Mouse (Mus musculus): ENCODE measurements at regions not wholly inside any gene's neighbourhood (a gene's known extent, or its start where the extent isn't known, plus 50 kb on each side); places are given as distances from the start of the nearest gene placed in this dataset.

GRCm38 (mm10) chr4:87501791-87502190 is 271.5 kb upstream of the Slc24a2 start:
- no peak overlapping the region for H3K4me2 ChIP-seq
- no peak overlapping the region for H3K4me3 ChIP-seq
- 0 out of 2 replicates have a peak, but pooled peaks cover 2% of the 10 kb centered on the region for H3K4me1 ChIP-seq
- no peak overlapping the region for H3K9ac ChIP-seq
- 83% methylated on average over 4 of the region's 4 CpGs for WGBS
- no peak overlapping the region for H3K27ac ChIP-seq
- no peaks in the 10 kb centered on the region for H3K36me3 ChIP-seq
- no peaks in the 10 kb centered on the region for H3K9me3 ChIP-seq
- H3K27me3 ChIP-seq = peaks cover 4% of the 10 kb centered on the region; the same call in 1 of the 2 replicates
- no peak for ATAC-seq (ENCODE audit: insufficient number of reproducible peaks, insufficient read depth, low FRiP score, low TSS enrichment, low read depth)

GRCm38 (mm10) chr4:87500441-87500840 is 270.2 kb upstream of the Slc24a2 start:
- ATAC-seq (ENCODE audit: insufficient number of reproducible peaks, insufficient read depth, low FRiP score, low TSS enrichment, low read depth) = no peak
- Histone ChIP-seq H3K36me3 (no peaks in the 10 kb centered on the region), H3K4me3 (no peak overlapping the region), H3K9ac (no peak overlapping the region), H3K9me3 (no peaks in the 10 kb centered on the region), H3K27me3 (peaks cover 4% of the 10 kb centered on the region; the same call in 1 of the 2 replicates), H3K27ac (no peak overlapping the region), H3K4me2 (no peak overlapping the region), H3K4me1 (0 out of 2 replicates have a peak, but pooled peaks cover 2% of the 10 kb centered on the region)
- 63% methylated on average over 2 of the region's 2 CpGs for WGBS

- no peaks in the 10 kb centered on the region for H3K36me3 ChIP-seq
- H3K9ac ChIP-seq = no peak overlapping the region
- no peak overlapping the region for H3K4me2 ChIP-seq
- H3K27ac ChIP-seq = no peak overlapping the region
- no peaks in the 10 kb centered on the region for H3K27me3 ChIP-seq
- no peak for ATAC-seq (ENCODE audit: insufficient number of reproducible peaks, insufficient read depth, low FRiP score, low TSS enrichment, low read depth)
- peaks cover 9% of the 10 kb centered on the region; the same call in 1 of the 2 replicates for H3K9me3 ChIP-seq
- H3K4me1 ChIP-seq = no peaks in the 10 kb centered on the region
- no peak overlapping the region for H3K4me3 ChIP-seq
- WGBS = 81% methylated on average over 3 of the region's 3 CpGs
These were observed 257.5 kb upstream of the Slc24a2 start for GRCm38 (mm10) chr4:87487798-87488197.

- no peak overlapping the region for H3K27ac ChIP-seq
- WGBS = 85% methylated on average over 1 of the region's 1 CpGs
- no peaks in the 10 kb centered on the region for H3K27me3 ChIP-seq
- no peak overlapping the region for H3K4me3 ChIP-seq
- ATAC-seq (ENCODE audit: insufficient number of reproducible peaks, insufficient read depth, low FRiP score, low TSS enrichment, low read depth) = no peak
- no peak overlapping the region for H3K4me2 ChIP-seq
- H3K36me3 ChIP-seq = no peaks in the 10 kb centered on the region
- no peak overlapping the region for H3K9ac ChIP-seq
- no peaks in the 10 kb centered on the region for H3K9me3 ChIP-seq
- peaks cover 16% of the 10 kb centered on the region for H3K4me1 ChIP-seq
These were observed 245.3 kb upstream of the Slc24a2 start for GRCm38 (mm10) chr4:87475537-87475936.

- ATAC-seq (ENCODE audit: insufficient number of reproducible peaks, insufficient read depth, low FRiP score, low TSS enrichment, low read depth) = no peak
- H3K9me3 ChIP-seq = no peaks in the 10 kb centered on the region
- H3K27ac ChIP-seq = no peak overlapping the region
- H3K4me2 ChIP-seq = no peak overlapping the region
- H3K4me1 ChIP-seq = peaks cover 16% of the 10 kb centered on the region
- H3K36me3 ChIP-seq = no peaks in the 10 kb centered on the region
- H3K4me3 ChIP-seq = no peak overlapping the region
- 84% methylated on average over 16 of the region's 16 CpGs for WGBS
- H3K9ac ChIP-seq = no peak overlapping the region
- H3K27me3 ChIP-seq = no peaks in the 10 kb centered on the region
These were observed 243.2 kb upstream of the Slc24a2 start for GRCm38 (mm10) chr4:87473331-87474039.

GRCm38 (mm10) chr4:87472787-87473186 is 242.5 kb upstream of the Slc24a2 start:
- Histone ChIP-seq H3K9me3 (no peaks in the 10 kb centered on the region), H3K36me3 (no peaks in the 10 kb centered on the region), H3K4me3 (no peak overlapping the region), H3K9ac (no peak overlapping the region), H3K27me3 (no peaks in the 10 kb centered on the region), H3K4me2 (no peak overlapping the region), H3K27ac (no peak overlapping the region), H3K4me1 (peaks cover 16% of the 10 kb centered on the region)
- ATAC-seq (ENCODE audit: insufficient number of reproducible peaks, insufficient read depth, low FRiP score, low TSS enrichment, low read depth) = no peak
- WGBS = 74% methylated on average over 1 of the region's 1 CpGs

GRCm38 (mm10) chr4:87471385-87471784 is 241.1 kb upstream of the Slc24a2 start:
- H3K9ac ChIP-seq = no peak overlapping the region
- no peak for ATAC-seq (ENCODE audit: insufficient number of reproducible peaks, insufficient read depth, low FRiP score, low TSS enrichment, low read depth)
- H3K27ac ChIP-seq = peak overlapping the region; percentile 60
- H3K4me2 ChIP-seq = no peak overlapping the region
- H3K4me1 ChIP-seq = peaks cover 16% of the 10 kb centered on the region
- no peak overlapping the region for H3K4me3 ChIP-seq
- 22% methylated on average over 5 of the region's 5 CpGs for WGBS
- no peaks in the 10 kb centered on the region for H3K9me3 ChIP-seq
- no peaks in the 10 kb centered on the region for H3K36me3 ChIP-seq
- H3K27me3 ChIP-seq = no peaks in the 10 kb centered on the region

- Histone ChIP-seq H3K9ac (no peak overlapping the region), H3K4me1 (peaks cover 25% of the 10 kb centered on the region), H3K27me3 (no peaks in the 10 kb centered on the region), H3K9me3 (no peaks in the 10 kb centered on the region), H3K27ac (no peak overlapping the region), H3K4me2 (no peak overlapping the region), H3K4me3 (no peak overlapping the region), H3K36me3 (no peaks in the 10 kb centered on the region)
- ATAC-seq (ENCODE audit: insufficient number of reproducible peaks, insufficient read depth, low FRiP score, low TSS enrichment, low read depth) = no peak
These were observed 237.3 kb upstream of the Slc24a2 start for GRCm38 (mm10) chr4:87467600-87467999.

GRCm38 (mm10) chr4:87467018-87467417 is 236.7 kb upstream of the Slc24a2 start:
- H3K4me1 ChIP-seq = peaks cover 26% of the 10 kb centered on the region
- WGBS = 54% methylated on average over 8 of the region's 8 CpGs

GRCm38 (mm10) chr4:87461181-87461912 is 231.1 kb upstream of the Slc24a2 start:
- H3K9ac ChIP-seq = no peak overlapping the region
- no peak overlapping the region for H3K4me2 ChIP-seq
- ATAC-seq (ENCODE audit: insufficient number of reproducible peaks, insufficient read depth, low FRiP score, low TSS enrichment, low read depth) = peak; percentile 80
- peaks cover 26% of the 10 kb centered on the region for H3K4me1 ChIP-seq
- WGBS = 27% methylated on average over 7 of the region's 7 CpGs
- H3K9me3 ChIP-seq = no peaks in the 10 kb centered on the region
- peak overlapping the region; percentile 39 for H3K27ac ChIP-seq
- H3K36me3 ChIP-seq = no peaks in the 10 kb centered on the region
- no peak overlapping the region for H3K4me3 ChIP-seq
- no peaks in the 10 kb centered on the region for H3K27me3 ChIP-seq

More at GRCm38 (mm10) chr4:87467018-87467417, 236.7 kb upstream of the Slc24a2 start:
- ATAC-seq (ENCODE audit: insufficient number of reproducible peaks, insufficient read depth, low FRiP score, low TSS enrichment, low read depth) = no peak
- Histone ChIP-seq H3K27ac (no peak overlapping the region), H3K9me3 (no peaks in the 10 kb centered on the region), H3K27me3 (no peaks in the 10 kb centered on the region), H3K36me3 (no peaks in the 10 kb centered on the region), H3K4me2 (no peak overlapping the region), H3K9ac (no peak overlapping the region), H3K4me3 (no peak overlapping the region)

GRCm38 (mm10) chr4:87455863-87456578 is 225.7 kb upstream of the Slc24a2 start:
- H3K36me3 ChIP-seq = no peaks in the 10 kb centered on the region
- 83% methylated on average over 5 of the region's 5 CpGs for WGBS
- ATAC-seq (ENCODE audit: insufficient number of reproducible peaks, insufficient read depth, low FRiP score, low TSS enrichment, low read depth) = no peak

More at GRCm38 (mm10) chr4:87455863-87456578, 225.7 kb upstream of the Slc24a2 start:
- no peak overlapping the region for H3K4me3 ChIP-seq
- no peak overlapping the region for H3K4me2 ChIP-seq
- H3K4me1 ChIP-seq = peaks cover 6% of the 10 kb centered on the region; the same call in 1 of the 2 replicates
- H3K27ac ChIP-seq = no peak overlapping the region
- no peaks in the 10 kb centered on the region for H3K27me3 ChIP-seq
- H3K9ac ChIP-seq = no peak overlapping the region
- no peaks in the 10 kb centered on the region for H3K9me3 ChIP-seq

Data from embryonic facial prominence, embryonic 13.5 days (tissue).